Mouse (Mus musculus): ENCODE measurements at regions not wholly inside any gene's neighbourhood (a gene's known extent, or its start where the extent isn't known, plus 50 kb on each side); places are given as distances from the start of the nearest gene placed in this dataset.

DNA sequence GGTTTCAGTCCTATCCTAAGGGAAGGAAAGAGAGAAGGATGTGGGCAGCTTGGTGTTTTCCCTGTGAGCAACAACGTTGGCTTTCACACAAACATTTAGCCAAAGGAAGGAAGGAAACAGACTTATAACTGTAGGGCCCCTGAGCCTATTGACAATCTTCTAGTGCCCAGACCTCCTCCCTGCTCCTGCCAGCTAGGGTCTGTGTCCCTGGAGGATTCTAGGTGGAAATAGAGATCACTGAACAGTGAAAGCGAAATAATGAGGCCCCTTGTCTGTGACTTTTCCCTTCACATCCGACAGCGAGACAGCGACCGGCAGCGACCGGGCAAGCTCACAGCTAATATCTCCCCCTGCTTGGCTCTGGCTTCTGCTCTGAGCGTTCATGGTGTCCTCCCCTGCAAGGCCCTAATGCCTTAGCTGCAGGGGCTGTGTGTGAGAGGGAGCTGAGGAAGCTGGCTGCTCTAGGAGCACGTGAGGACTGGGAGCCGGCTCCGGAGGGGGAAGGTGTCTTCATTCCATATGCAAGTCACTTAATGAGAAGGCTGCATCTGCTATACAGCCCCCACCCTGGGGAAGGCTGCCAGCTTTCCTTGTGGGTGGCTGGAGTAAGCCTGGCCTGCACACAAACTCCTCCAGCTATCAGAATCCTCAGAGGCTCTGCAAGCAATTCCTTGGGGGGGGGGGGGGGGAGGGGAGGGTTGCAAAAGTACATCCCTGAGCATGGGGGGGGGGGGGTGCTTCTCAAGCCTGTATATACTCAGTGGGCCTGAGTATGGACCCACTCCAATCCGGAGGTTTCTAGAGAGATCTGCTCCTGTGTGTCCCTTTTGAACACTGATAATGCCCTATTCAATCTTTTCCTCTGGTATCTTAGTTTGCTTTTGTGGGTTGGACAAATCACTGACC, 61.7 kb upstream of the Opcml start:
- peak; percentile 92 for ATAC-seq (ENCODE audit: low read depth)
- H3K27me3 ChIP-seq, result no peaks in the 10 kb centered on the region
- peak overlapping the region; percentile 58 for H3K9ac ChIP-seq
- H3K4me3 ChIP-seq, result peak overlapping the region; percentile 12
- H3K27ac ChIP-seq (replicated peaks), result peak overlapping the region; percentile 68
- 4% methylated on average over 13 of the region's 13 CpGs for WGBS
- no peaks in the 10 kb centered on the region for H3K36me3 ChIP-seq
- no peaks in the 10 kb centered on the region for H3K9me3 ChIP-seq
- H3K4me1 ChIP-seq (replicated peaks), result peaks cover 17% of the 10 kb centered on the region
- H3K4me2 ChIP-seq, result peak overlapping the region; percentile 49

DNA sequence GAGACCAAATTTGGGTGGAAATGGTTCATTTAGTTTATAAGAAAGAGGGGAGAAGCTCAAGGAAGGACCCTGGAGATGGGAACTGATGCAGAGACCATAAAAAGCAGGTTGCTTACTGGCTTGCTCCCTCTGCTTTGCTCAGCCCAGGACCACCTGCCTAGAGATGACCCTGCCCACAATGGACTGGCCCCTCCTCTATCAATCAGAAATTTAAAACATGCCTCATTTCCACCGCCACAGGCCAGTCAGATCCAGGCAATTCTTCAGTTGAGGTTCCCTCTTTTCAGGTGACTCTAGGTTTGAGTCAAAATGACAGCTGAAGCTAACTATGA, 61.1 kb upstream of the Opcml start:
- peaks cover 13% of the 10 kb centered on the region for H3K4me1 ChIP-seq (replicated peaks)
- no peaks in the 10 kb centered on the region for H3K9me3 ChIP-seq
- no peak overlapping the region for H3K4me2 ChIP-seq
- no peak overlapping the region for H3K9ac ChIP-seq
- peak; percentile 27; the same call in 1 of the 2 replicates for ATAC-seq (ENCODE audit: low read depth)
- no peaks in the 10 kb centered on the region for H3K36me3 ChIP-seq
- 35% methylated on average over 1 of the region's 1 CpGs for WGBS
- no peak overlapping the region for H3K4me3 ChIP-seq
- H3K27me3 ChIP-seq, result no peaks in the 10 kb centered on the region
- H3K27ac ChIP-seq (replicated peaks), result no peak overlapping the region

DNA sequence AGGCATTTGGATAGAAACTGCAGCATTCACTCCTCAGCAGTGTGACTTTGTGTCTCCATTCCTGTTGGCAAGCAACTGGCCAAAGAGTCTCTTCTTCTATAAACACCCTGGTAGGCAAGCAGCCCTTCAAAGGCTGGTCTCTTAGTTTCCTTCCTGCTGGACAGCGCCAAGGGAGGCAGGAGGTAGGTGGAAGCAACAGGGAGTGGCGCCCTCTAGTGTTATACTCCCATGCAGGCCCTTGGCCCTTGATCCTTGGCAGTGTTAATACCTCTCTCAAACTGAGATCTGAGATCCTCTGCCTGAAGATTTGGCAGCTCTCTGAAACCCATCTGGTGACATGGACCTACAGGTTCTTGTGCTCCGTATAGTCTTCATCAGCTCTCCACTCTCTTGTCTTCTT, 51.3 kb upstream of the Opcml start:
- H3K9me3 ChIP-seq, result no peaks in the 10 kb centered on the region
- no peaks in the 10 kb centered on the region for H3K4me1 ChIP-seq (replicated peaks)
- 33% methylated on average over 3 of the region's 3 CpGs for WGBS
- no peak overlapping the region for H3K9ac ChIP-seq
- no peak for ATAC-seq (ENCODE audit: low read depth)
- H3K4me3 ChIP-seq, result no peak overlapping the region
- no peak overlapping the region for H3K4me2 ChIP-seq
- H3K27me3 ChIP-seq, result no peaks in the 10 kb centered on the region
- no peak overlapping the region for H3K27ac ChIP-seq (replicated peaks)
- H3K36me3 ChIP-seq, result no peaks in the 10 kb centered on the region
